Mouse (Mus musculus): ENCODE data around the gene Gm17622. TPM values are rescaled to one million over a fixed set of nuclear protein-coding genes. Genes with fewer than 3 reads are reported as not detected.

The Gm17622 gene
- polyA plus RNA-seq, 1 experiment = not detected

DNA sequence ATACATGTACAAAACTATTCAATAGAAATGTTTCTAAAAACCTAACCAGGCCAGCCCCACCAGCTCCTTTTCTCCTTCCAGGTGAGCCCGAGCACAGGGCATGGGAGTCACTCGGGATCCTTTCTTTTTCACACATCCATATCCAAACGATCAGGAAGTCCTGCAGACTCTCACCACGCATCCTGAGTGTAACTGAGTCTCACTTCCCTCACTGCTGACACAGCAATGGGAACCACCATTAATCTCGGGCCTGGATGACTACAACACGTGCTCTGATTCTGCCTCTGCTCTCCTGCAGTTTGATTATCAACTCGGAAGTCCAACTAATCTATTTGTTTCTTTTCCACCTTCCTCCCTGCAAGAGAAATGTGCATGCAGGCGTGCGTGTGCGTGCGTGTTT is 37.3 kb downstream of the Gm17622 start:
- Histone ChIP-seq H3K4me1 (ENCODE audit: control insufficient read depth, insufficient read depth, insufficient read length, low read length) (peaks cover 4% of the 10 kb centered on the region), H3K4me3 (ENCODE audit: insufficient read depth, low read depth, low read length) (no peak overlapping the region)

DNA sequence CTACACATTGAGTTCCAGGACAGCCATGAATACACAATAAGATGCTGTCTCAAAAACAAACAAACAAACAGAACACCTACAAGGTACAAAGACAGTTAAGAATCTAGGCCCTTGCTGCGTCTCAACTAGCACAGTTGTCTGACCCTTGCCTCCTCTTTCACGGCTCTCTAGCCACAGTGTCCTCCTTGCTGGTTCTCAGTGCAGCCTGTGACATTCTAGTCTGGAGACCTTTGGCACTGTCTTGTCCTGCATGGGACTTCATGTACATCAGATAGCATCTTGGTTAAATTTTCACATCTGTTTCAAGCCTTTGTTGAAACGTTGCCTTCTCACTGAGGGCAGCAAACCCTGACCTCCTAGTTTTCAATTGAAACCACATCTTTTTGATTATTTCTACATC is 38.2 kb downstream of the Gm17622 start:
- Histone ChIP-seq H3K27ac (replicated peaks; ENCODE audit: low read depth, low read length) (no peak overlapping the region), H3K4me3 (ENCODE audit: insufficient read depth, low read depth, low read length) (no peak overlapping the region), H3K4me1 (ENCODE audit: control insufficient read depth, insufficient read depth, insufficient read length, low read length) (peaks cover 4% of the 10 kb centered on the region)

More for the DNA sequence above, 37.3 kb downstream of the Gm17622 start:
- H3K27ac ChIP-seq (replicated peaks; ENCODE audit: low read depth, low read length) = no peak overlapping the region

DNA sequence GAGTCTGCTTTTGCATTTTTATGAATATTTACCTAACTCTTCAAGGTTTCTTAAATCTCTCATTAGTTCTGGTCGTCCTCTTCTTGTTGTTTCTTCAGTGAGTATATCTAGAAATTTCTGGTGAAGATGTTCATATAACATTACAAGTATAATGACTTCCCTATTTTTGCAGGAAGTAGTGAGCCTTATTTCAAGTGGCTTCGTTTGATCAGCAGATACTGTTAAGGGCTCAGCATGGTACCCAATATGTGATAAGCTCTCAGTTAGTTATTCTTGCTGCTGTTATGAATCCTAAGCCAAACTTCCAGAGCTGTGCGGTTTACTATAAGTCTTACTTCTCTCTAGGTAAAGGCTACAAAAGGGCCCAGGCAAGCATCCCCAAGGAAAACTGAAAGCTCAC is 39.0 kb downstream of the Gm17622 start:
- Histone ChIP-seq H3K4me3 (ENCODE audit: insufficient read depth, low read depth, low read length) (no peak overlapping the region), H3K27ac (replicated peaks; ENCODE audit: low read depth, low read length) (no peak overlapping the region), H3K4me1 (ENCODE audit: control insufficient read depth, insufficient read depth, insufficient read length, low read length) (peaks cover 4% of the 10 kb centered on the region)

DNA sequence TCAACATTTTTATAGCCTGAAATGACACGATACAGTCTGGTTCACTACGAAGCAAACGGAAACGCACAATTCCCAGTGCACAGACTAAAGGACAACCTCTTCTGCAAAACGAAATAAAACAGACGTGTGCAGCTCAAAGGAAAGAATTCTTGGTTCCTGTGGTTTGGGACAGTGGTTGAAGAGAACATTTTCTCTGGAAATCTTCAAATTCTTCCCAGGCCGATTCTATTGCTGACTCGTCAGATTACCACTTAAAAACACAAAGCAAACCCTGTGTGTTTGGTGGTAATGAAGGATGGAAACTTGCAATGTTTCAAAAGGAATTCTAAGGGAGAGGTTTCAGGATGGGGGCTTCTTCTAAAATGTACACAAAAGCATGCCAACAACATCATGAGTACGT is 39.5 kb downstream of the Gm17622 start:
- H3K4me3 ChIP-seq (ENCODE audit: insufficient read depth, low read depth, low read length) = no peak overlapping the region
- H3K4me1 ChIP-seq (ENCODE audit: control insufficient read depth, insufficient read depth, insufficient read length, low read length) = peaks cover 4% of the 10 kb centered on the region
- H3K27ac ChIP-seq (replicated peaks; ENCODE audit: low read depth, low read length) = no peak overlapping the region

DNA sequence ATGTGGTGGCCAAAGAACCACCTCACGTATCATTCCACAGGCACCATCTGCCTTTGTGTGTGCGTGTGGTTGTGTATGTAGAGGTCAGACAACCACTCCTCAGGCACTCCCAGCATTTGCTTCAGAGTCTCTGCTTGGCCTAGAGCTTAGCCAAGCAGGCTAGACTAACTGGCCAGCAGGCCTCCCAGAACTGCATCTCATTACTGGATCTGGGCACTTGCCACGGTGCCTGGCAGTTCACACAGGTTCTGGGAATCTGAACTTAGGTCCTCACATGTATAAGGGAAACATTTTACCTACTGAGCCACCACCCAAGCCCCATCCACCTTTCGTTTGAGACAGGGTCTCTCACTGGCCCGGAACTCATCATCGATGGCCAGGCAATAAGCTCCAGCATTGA is 41.6 kb downstream of the Gm17622 start:
- H3K4me3 ChIP-seq (ENCODE audit: insufficient read depth, low read depth, low read length) = no peak overlapping the region
- H3K27ac ChIP-seq (replicated peaks; ENCODE audit: low read depth, low read length) = 0 out of 2 replicates have a peak overlapping the region, but pooled peaks have one; percentile 4
- peaks cover 4% of the 10 kb centered on the region for H3K4me1 ChIP-seq (ENCODE audit: control insufficient read depth, insufficient read depth, insufficient read length, low read length)

DNA sequence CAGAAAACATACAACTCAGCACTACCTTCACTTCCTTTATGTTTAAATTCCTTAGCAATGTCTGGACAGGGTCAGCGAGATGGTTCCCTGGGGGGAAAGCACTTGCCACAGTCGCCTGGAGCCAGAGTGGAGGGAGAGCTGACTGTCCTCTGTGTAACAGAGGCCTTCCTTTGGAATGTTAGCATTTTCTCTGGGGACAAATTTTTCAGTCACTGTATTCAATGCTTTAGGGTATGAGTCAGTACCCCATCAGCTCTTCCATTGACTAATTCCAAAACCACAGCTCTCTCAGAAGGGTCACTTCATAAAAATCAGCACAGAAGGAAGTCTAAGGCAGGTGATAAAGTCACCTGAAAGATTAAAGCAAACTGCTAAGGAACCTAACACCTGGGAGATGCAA is 43.2 kb downstream of the Gm17622 start:
- Histone ChIP-seq H3K4me3 (ENCODE audit: insufficient read depth, low read depth, low read length) (no peak overlapping the region), H3K27ac (replicated peaks; ENCODE audit: low read depth, low read length) (no peak overlapping the region), H3K4me1 (ENCODE audit: control insufficient read depth, insufficient read depth, insufficient read length, low read length) (peaks cover 4% of the 10 kb centered on the region; the same call in 1 of the 2 replicates)

DNA sequence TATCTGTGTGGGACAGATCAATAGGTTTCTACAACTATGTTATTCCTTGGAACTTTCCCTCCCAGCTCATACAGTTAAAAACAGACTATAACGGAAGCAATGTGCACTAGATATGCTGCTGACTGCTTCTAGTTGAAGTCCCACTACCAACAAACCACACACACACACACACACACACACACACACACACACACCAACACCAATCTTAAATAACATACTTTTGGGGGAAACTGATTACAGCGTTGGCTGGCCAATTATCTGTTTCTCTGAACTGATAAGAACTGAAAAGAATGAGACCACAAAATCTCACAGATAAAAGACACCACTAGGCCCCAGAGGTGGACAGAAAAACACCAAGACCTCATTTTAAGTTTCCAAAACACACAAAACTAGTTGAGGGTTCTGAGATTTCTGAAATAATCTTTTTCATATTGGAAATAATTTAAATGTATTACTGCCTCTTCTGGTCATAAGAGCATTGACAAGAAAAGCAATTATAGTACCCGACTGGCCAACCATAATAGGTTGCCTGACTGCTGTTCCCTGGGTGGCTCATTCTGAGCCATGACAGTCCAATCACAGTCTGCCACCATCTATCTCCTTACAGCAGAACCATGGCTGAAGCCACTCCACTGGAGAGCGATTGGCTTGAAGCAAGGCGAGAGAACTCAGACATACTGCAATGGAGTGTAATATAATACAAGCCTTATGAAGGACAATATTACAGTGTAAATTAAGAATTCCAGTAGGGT is 46.5 kb downstream of the Gm17622 start:
- H3K4me1 ChIP-seq (ENCODE audit: control insufficient read depth, insufficient read depth, insufficient read length, low read length) = peaks cover 3% of the 10 kb centered on the region; the same call in 1 of the 2 replicates
- H3K27ac ChIP-seq (replicated peaks; ENCODE audit: low read depth, low read length) = no peak overlapping the region
- H3K4me3 ChIP-seq (ENCODE audit: insufficient read depth, low read depth, low read length) = no peak overlapping the region

DNA sequence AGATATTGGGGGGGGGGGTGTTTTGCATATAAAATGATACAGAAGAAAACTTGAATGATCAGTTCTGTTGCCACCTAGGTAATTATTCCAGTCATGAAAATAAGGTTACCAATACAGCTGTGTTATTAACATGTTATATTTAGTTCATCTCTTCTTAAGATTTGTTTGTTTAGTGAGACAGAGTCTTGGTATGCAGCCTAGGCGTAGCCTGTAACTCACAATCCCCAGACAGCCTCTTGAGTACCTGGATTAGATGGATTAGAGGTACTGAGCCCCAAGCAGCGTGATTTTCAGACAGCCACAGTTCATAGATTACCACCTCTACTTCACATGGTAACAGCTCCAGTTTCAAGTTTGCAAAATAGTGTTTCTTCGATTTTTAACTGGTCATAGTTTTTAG is 47.6 kb downstream of the Gm17622 start:
- Histone ChIP-seq H3K4me3 (ENCODE audit: insufficient read depth, low read depth, low read length) (no peak overlapping the region), H3K27ac (replicated peaks; ENCODE audit: low read depth, low read length) (no peak overlapping the region), H3K4me1 (ENCODE audit: control insufficient read depth, insufficient read depth, insufficient read length, low read length) (no peaks in the 10 kb centered on the region)

Other genes starting within 250 kb of the Gm17622 start
- gene Poc5, start 102.4 kb upstream of the Gm17622 start, polyA plus RNA-seq (2012; ENCODE audit: insufficient read depth, insufficient read length, missing spikeins) = 4.2 and 7.3 TPM in 2 replicates
- not detected in 2 replicates for gene Ankdd1b, start 19.5 kb upstream of the Gm17622 start, polyA plus RNA-seq (2012; ENCODE audit: insufficient read depth, insufficient read length, missing spikeins)
- 2.7 and 3.7 TPM in 2 replicates for gene Polk, start 51.8 kb downstream of the Gm17622 start, polyA plus RNA-seq (2012; ENCODE audit: insufficient read depth, insufficient read length, missing spikeins)
- gene Col4a3bp, start 51.9 kb downstream of the Gm17622 start, polyA plus RNA-seq (2012; ENCODE audit: insufficient read depth, insufficient read length, missing spikeins) = 20.4 and 24.9 TPM in 2 replicates
- gene Hmgcr, start 180.2 kb downstream of the Gm17622 start, polyA plus RNA-seq (2012; ENCODE audit: insufficient read depth, insufficient read length, missing spikeins) = 3.8 and 5.7 TPM in 2 replicates